Mouse (Mus musculus): ENCODE measurements around the gene Prkd3. TPM values are rescaled to one million over a fixed set of nuclear protein-coding genes. Genes with fewer than 3 reads are reported as not detected.

Prkd3 gene
- polyA plus RNA-seq, 1 experiment from 2014 or later = 40.9 TPM

- H3K36me3 ChIP-seq (ENCODE audit: control insufficient read depth, insufficient read depth, low read length) = no peaks in the 10 kb centered on the region
- 93% methylated on average over 11 of the region's 11 CpGs for WGBS
- no peak for ATAC-seq (ENCODE audit: low FRiP score)
Measured at GRCm38 (mm10) chr17:78966092-78966883, 54.3 kb downstream of the Prkd3 start.

GRCm38 (mm10) chr17:78964387-78964786 is 56.2 kb downstream of the Prkd3 start:
- Histone ChIP-seq H3K9ac (ENCODE audit: low read depth, low read length) (no peak overlapping the region), H3K4me3 (ENCODE audit: low read depth, low read length) (no peak overlapping the region), H3K36me3 (ENCODE audit: control insufficient read depth, insufficient read depth, low read length) (no peaks in the 10 kb centered on the region), H3K4me2 (replicated peaks; ENCODE audit: low read depth, low read length) (no peak overlapping the region), H3K27ac (ENCODE audit: low read depth, low read length) (no peak overlapping the region), H3K9me3 (ENCODE audit: control insufficient read depth, low read length) (no peaks in the 10 kb centered on the region), H3K27me3 (ENCODE audit: control insufficient read depth, insufficient read depth, low read length) (no peaks in the 10 kb centered on the region), H3K4me1 (replicated peaks; ENCODE audit: control insufficient read depth, insufficient read depth, low read length) (no peaks in the 10 kb centered on the region)
- WGBS = 95% methylated on average over 1 of the region's 1 CpGs
- no peak for DNase-seq (ENCODE audit: low spot score)
- ATAC-seq (ENCODE audit: low FRiP score) = no peak

More at GRCm38 (mm10) chr17:78966092-78966883, 54.3 kb downstream of the Prkd3 start:
- H3K9ac ChIP-seq (ENCODE audit: low read depth, low read length) = no peak overlapping the region
- H3K4me1 ChIP-seq (replicated peaks; ENCODE audit: control insufficient read depth, insufficient read depth, low read length) = no peaks in the 10 kb centered on the region
- H3K4me3 ChIP-seq (ENCODE audit: low read depth, low read length) = no peak overlapping the region
- no peaks in the 10 kb centered on the region for H3K9me3 ChIP-seq (ENCODE audit: control insufficient read depth, low read length)
- DNase-seq (ENCODE audit: low spot score) = no peak
- no peak overlapping the region for H3K4me2 ChIP-seq (replicated peaks; ENCODE audit: low read depth, low read length)
- no peaks in the 10 kb centered on the region for H3K27me3 ChIP-seq (ENCODE audit: control insufficient read depth, insufficient read depth, low read length)
- no peak overlapping the region for H3K27ac ChIP-seq (ENCODE audit: low read depth, low read length)

- ATAC-seq (ENCODE audit: low FRiP score) (no peak), DNase-seq (ENCODE audit: low spot score) (no peak)
- Histone ChIP-seq H3K36me3 (ENCODE audit: control insufficient read depth, insufficient read depth, low read length) (peaks cover 4% of the 10 kb centered on the region; the same call in 1 of the 2 replicates), H3K9ac (ENCODE audit: low read depth, low read length) (no peak overlapping the region), H3K4me3 (ENCODE audit: low read depth, low read length) (no peak overlapping the region), H3K4me1 (replicated peaks; ENCODE audit: control insufficient read depth, insufficient read depth, low read length) (no peaks in the 10 kb centered on the region), H3K4me2 (replicated peaks; ENCODE audit: low read depth, low read length) (no peak overlapping the region), H3K27me3 (ENCODE audit: control insufficient read depth, insufficient read depth, low read length) (no peaks in the 10 kb centered on the region), H3K9me3 (ENCODE audit: control insufficient read depth, low read length) (no peaks in the 10 kb centered on the region), H3K27ac (ENCODE audit: low read depth, low read length) (no peak overlapping the region)
- WGBS = 85% methylated on average over 6 of the region's 6 CpGs
Measured at GRCm38 (mm10) chr17:78959473-78959872, 61.1 kb downstream of the Prkd3 start.

GRCm38 (mm10) chr17:78953240-78953639 is 67.4 kb downstream of the Prkd3 start:
- 84% methylated on average over 8 of the region's 8 CpGs for WGBS
- Histone ChIP-seq H3K4me3 (ENCODE audit: low read depth, low read length) (no peak overlapping the region), H3K36me3 (ENCODE audit: control insufficient read depth, insufficient read depth, low read length) (peaks cover 7% of the 10 kb centered on the region; the same call in 1 of the 2 replicates), H3K9me3 (ENCODE audit: control insufficient read depth, low read length) (no peaks in the 10 kb centered on the region), H3K4me1 (replicated peaks; ENCODE audit: control insufficient read depth, insufficient read depth, low read length) (no peaks in the 10 kb centered on the region), H3K9ac (ENCODE audit: low read depth, low read length) (no peak overlapping the region), H3K27ac (ENCODE audit: low read depth, low read length) (no peak overlapping the region), H3K27me3 (ENCODE audit: control insufficient read depth, insufficient read depth, low read length) (no peaks in the 10 kb centered on the region), H3K4me2 (replicated peaks; ENCODE audit: low read depth, low read length) (no peak overlapping the region)
- no peak for ATAC-seq (ENCODE audit: low FRiP score)
- DNase-seq (ENCODE audit: low spot score) = no peak

GRCm38 (mm10) chr17:78952070-78952469 is 68.5 kb downstream of the Prkd3 start:
- ATAC-seq (ENCODE audit: low FRiP score) (no peak), DNase-seq (ENCODE audit: low spot score) (no peak)
- Histone ChIP-seq H3K4me2 (replicated peaks; ENCODE audit: low read depth, low read length) (no peak overlapping the region), H3K36me3 (ENCODE audit: control insufficient read depth, insufficient read depth, low read length) (peaks cover 3% of the 10 kb centered on the region; the same call in 1 of the 2 replicates), H3K4me3 (ENCODE audit: low read depth, low read length) (no peak overlapping the region), H3K27ac (ENCODE audit: low read depth, low read length) (no peak overlapping the region), H3K9ac (ENCODE audit: low read depth, low read length) (no peak overlapping the region), H3K4me1 (replicated peaks; ENCODE audit: control insufficient read depth, insufficient read depth, low read length) (no peaks in the 10 kb centered on the region), H3K9me3 (ENCODE audit: control insufficient read depth, low read length) (no peaks in the 10 kb centered on the region), H3K27me3 (ENCODE audit: control insufficient read depth, insufficient read depth, low read length) (no peaks in the 10 kb centered on the region)
- 97% methylated on average over 5 of the region's 5 CpGs for WGBS

- DNase-seq (ENCODE audit: low spot score) (no peak), ATAC-seq (ENCODE audit: low FRiP score) (no peak)
- Histone ChIP-seq H3K9ac (ENCODE audit: low read depth, low read length) (no peak overlapping the region), H3K36me3 (ENCODE audit: control insufficient read depth, insufficient read depth, low read length) (peaks cover 3% of the 10 kb centered on the region; the same call in 1 of the 2 replicates), H3K27ac (ENCODE audit: low read depth, low read length) (no peak overlapping the region), H3K9me3 (ENCODE audit: control insufficient read depth, low read length) (no peaks in the 10 kb centered on the region), H3K4me2 (replicated peaks; ENCODE audit: low read depth, low read length) (no peak overlapping the region), H3K4me1 (replicated peaks; ENCODE audit: control insufficient read depth, insufficient read depth, low read length) (no peaks in the 10 kb centered on the region), H3K27me3 (ENCODE audit: control insufficient read depth, insufficient read depth, low read length) (no peaks in the 10 kb centered on the region), H3K4me3 (ENCODE audit: low read depth, low read length) (no peak overlapping the region)
- 97% methylated on average over 5 of the region's 5 CpGs for WGBS
Measured at GRCm38 (mm10) chr17:78951225-78951624, 69.4 kb downstream of the Prkd3 start.

- H3K36me3 ChIP-seq (ENCODE audit: control insufficient read depth, insufficient read depth, low read length) = no peaks in the 10 kb centered on the region
Measured at GRCm38 (mm10) chr17:78942579-78942978, 78.0 kb downstream of the Prkd3 start.

GRCm38 (mm10) chr17:78938927-78939326 is 81.7 kb downstream of the Prkd3 start:
- no peak overlapping the region for H3K4me2 ChIP-seq (replicated peaks; ENCODE audit: low read depth, low read length)
- ATAC-seq (ENCODE audit: low FRiP score) (no peak), DNase-seq (ENCODE audit: low spot score) (no peak)
- peaks cover 8% of the 10 kb centered on the region; the same call in 1 of the 2 replicates for H3K36me3 ChIP-seq (ENCODE audit: control insufficient read depth, insufficient read depth, low read length)
- no peak overlapping the region for H3K27ac ChIP-seq (ENCODE audit: low read depth, low read length)
- no peak overlapping the region for H3K9ac ChIP-seq (ENCODE audit: low read depth, low read length)
- H3K9me3 ChIP-seq (ENCODE audit: control insufficient read depth, low read length) = no peaks in the 10 kb centered on the region
- WGBS = 93% methylated on average over 4 of the region's 4 CpGs
- no peak overlapping the region for H3K4me3 ChIP-seq (ENCODE audit: low read depth, low read length)
- H3K27me3 ChIP-seq (ENCODE audit: control insufficient read depth, insufficient read depth, low read length) = no peaks in the 10 kb centered on the region
- H3K4me1 ChIP-seq (replicated peaks; ENCODE audit: control insufficient read depth, insufficient read depth, low read length) = no peaks in the 10 kb centered on the region

More at GRCm38 (mm10) chr17:78942579-78942978, 78.0 kb downstream of the Prkd3 start:
- no peaks in the 10 kb centered on the region for H3K27me3 ChIP-seq (ENCODE audit: control insufficient read depth, insufficient read depth, low read length)
- no peak overlapping the region for H3K27ac ChIP-seq (ENCODE audit: low read depth, low read length)
- ATAC-seq (ENCODE audit: low FRiP score) = no peak
- no peak overlapping the region for H3K4me3 ChIP-seq (ENCODE audit: low read depth, low read length)
- no peak for DNase-seq (ENCODE audit: low spot score)
- H3K4me1 ChIP-seq (replicated peaks; ENCODE audit: control insufficient read depth, insufficient read depth, low read length) = no peaks in the 10 kb centered on the region
- no peak overlapping the region for H3K4me2 ChIP-seq (replicated peaks; ENCODE audit: low read depth, low read length)
- no peak overlapping the region for H3K9ac ChIP-seq (ENCODE audit: low read depth, low read length)
- H3K9me3 ChIP-seq (ENCODE audit: control insufficient read depth, low read length) = no peaks in the 10 kb centered on the region
- WGBS = 55% methylated on average over 11 of the region's 11 CpGs
